Mouse (Mus musculus): ENCODE data around the gene Snrnp48. TPM values are rescaled to one million over a fixed set of nuclear protein-coding genes. Genes with fewer than 3 reads are reported as not detected.

The Snrnp48 gene
- 17.0 TPM for polyA plus RNA-seq (2014; fragmentation: Illumina TruSeq; extraction: RNeasy Lipid Tissue Mini Kit (QIAGEN cat#74804); ENCODE audit: low read depth, low replicate concordance)

GRCm38 (mm10) chr13:38204702-38205482 lies at the start of gene Snrnp48:
TSS of gene Snrnp48 (plus strand) at chr13:38204938.

Other genes starting within 250 kb of the Snrnp48 start
- 64.6 TPM for gene Ssr1, start 210.7 kb upstream of the Snrnp48 start, polyA plus RNA-seq (2014; fragmentation: Illumina TruSeq; extraction: RNeasy Lipid Tissue Mini Kit (QIAGEN cat#74804); ENCODE audit: low read depth, low replicate concordance)
- 16.2 TPM for gene Riok1, start 167.9 kb upstream of the Snrnp48 start, polyA plus RNA-seq (2014; fragmentation: Illumina TruSeq; extraction: RNeasy Lipid Tissue Mini Kit (QIAGEN cat#74804); ENCODE audit: low read depth, low replicate concordance)
- gene Cage1, start 167.9 kb upstream of the Snrnp48 start, polyA plus RNA-seq (2014; fragmentation: Illumina TruSeq; extraction: RNeasy Lipid Tissue Mini Kit (QIAGEN cat#74804); ENCODE audit: low read depth, low replicate concordance), result 8.1 TPM
- gene Dsp, start 53.6 kb upstream of the Snrnp48 start, polyA plus RNA-seq (2014; fragmentation: Illumina TruSeq; extraction: RNeasy Lipid Tissue Mini Kit (QIAGEN cat#74804); ENCODE audit: low read depth, low replicate concordance), result 39.9 TPM
- gene Bmp6, start 140.2 kb downstream of the Snrnp48 start, polyA plus RNA-seq (2014; fragmentation: Illumina TruSeq; extraction: RNeasy Lipid Tissue Mini Kit (QIAGEN cat#74804); ENCODE audit: low read depth, low replicate concordance), result 9.8 TPM

Measured in adipose tissue, adult 10 weeks (tissue).